Mouse (Mus musculus) heart, adult 2 months (tissue): ENCODE data around the gene Olfml2b. TPM values are rescaled to one million over a fixed set of nuclear protein-coding genes. Genes with fewer than 3 reads are reported as not detected.

Experiments
- DNase-seq, 2 experiments: peaks; one replicate each; pipeline ENCODE4 v3.0.0; 2021
- H3K27ac ChIP-seq: fragments of 200-600 bp; 2 replicates; pipeline ENCODE4 v1.8.1; 2022
- H3K27me3 ChIP-seq: fragments of 200-500 bp; 2 replicates; pipeline ENCODE4 v1.6.1; 2012; ENCODE audit warnings: mild to moderate bottlenecking, low read length, inconsistent platforms, mixed read lengths; ENCODE audit not compliant: control insufficient read depth, insufficient read depth
- H3K36me3 ChIP-seq: fragments of 200-500 bp; 2 replicates; pipeline ENCODE4 v1.6.1; 2012; ENCODE audit warnings: low read length, inconsistent platforms; ENCODE audit not compliant: control insufficient read depth, insufficient read depth
- H3K4me1 ChIP-seq: fragments of 200-500 bp; 2 replicates; pipeline ENCODE4 v1.6.1; 2011; ENCODE audit warnings: low read length; ENCODE audit not compliant: control insufficient read depth, insufficient read depth
- H3K4me3 ChIP-seq: fragments of 200-600 bp; 2 replicates; pipeline ENCODE4 v1.8.1; 2022
- H3K79me2 ChIP-seq: fragments of 200-500 bp; replicated peaks from 2 replicates; pipeline ENCODE4 v1.6.1; 2012; ENCODE audit warnings: mild to moderate bottlenecking, inconsistent platforms, low read length, moderate library complexity, mixed read lengths; ENCODE audit not compliant: control insufficient read depth, insufficient read depth
- H3K9ac ChIP-seq: fragments of 200-500 bp; 2 replicates; pipeline ENCODE4 v1.6.1; 2012; ENCODE audit warnings: low read depth, mild to moderate bottlenecking, control low read depth, inconsistent platforms, low read length, mixed read lengths
- CTCF ChIP-seq: fragments of 200-600 bp; IDR thresholded peaks from 2 replicates; pipeline ENCODE4 v1.8.1; 2022; ENCODE audit warnings: antibody characterized with exemption, mild to moderate bottlenecking, moderate library complexity
- EP300 ChIP-seq: fragments of 200-500 bp; IDR thresholded peaks from 2 replicates; pipeline ENCODE4 v1.6.1; 2011; ENCODE audit warnings: low read depth, low read length, control low read depth; ENCODE audit not compliant: insufficient read depth
- POLR2A ChIP-seq: fragments of 200-500 bp; IDR thresholded peaks from 2 replicates; pipeline ENCODE4 v1.6.1; 2011; ENCODE audit warnings: mild to moderate bottlenecking, low read depth, low read length, control low read depth; ENCODE audit not compliant: insufficient read depth
- WGBS: fragments of 180-500 bp; shearing (Covaris S2); methylation state at CpG from one replicate; pipeline ENCODE4 v1.1.7; 2018; 5-methylcytosine and 5-hydroxymethylcytosine counted together
- intact Hi-C: fragments of 180-260 bp; cut with DNase I; formaldehyde crosslinking; loops from one replicate; pipeline ENCODE4 v1.15.1; 2025
- polyA plus RNA-seq: library from polyadenylated mRNA; depleted of rRNA; stranded (reverse); fragments of >200 nt; gene quantifications from 2 replicates; pipeline ENCODE4 v1.2.3, GENCODE M21; 2012
- total RNA-seq, 2 experiments: library from RNA; stranded (reverse); gene quantifications; 2 replicates each; pipeline ENCODE4 v1.2.3; 2021

Gene Olfml2b
- total and polyA plus RNA-seq, 3 experiments = 11.1 to 18.0 (median 15.4) TPM

GRCm38 (mm10) chr1:170651046-170651723 is 6.9 kb downstream of the Olfml2b start:
- H3K4me3 ChIP-seq = no peak overlapping the region
- no peak for TF ChIP-seq CTCF
- H3K27me3 ChIP-seq = no peaks in the 10 kb centered on the region
- peaks cover 6% of the 10 kb centered on the region for H3K4me1 ChIP-seq
- 41% methylated on average over 6 of the region's 6 CpGs for WGBS
- DNase-seq = peak in 1 of 2 experiments; percentile 41
- H3K27ac ChIP-seq = peak overlapping the region; percentile 85
- H3K79me2 ChIP-seq = no peaks in the 10 kb centered on the region
- intact Hi-C loops = loop anchor here (5.0 kb wide), 1 partner anchor 116 kb away; no protein-coding TSS in a partner anchor
- H3K36me3 ChIP-seq = no peaks in the 10 kb centered on the region
- H3K9ac ChIP-seq = no peak overlapping the region

DNA sequence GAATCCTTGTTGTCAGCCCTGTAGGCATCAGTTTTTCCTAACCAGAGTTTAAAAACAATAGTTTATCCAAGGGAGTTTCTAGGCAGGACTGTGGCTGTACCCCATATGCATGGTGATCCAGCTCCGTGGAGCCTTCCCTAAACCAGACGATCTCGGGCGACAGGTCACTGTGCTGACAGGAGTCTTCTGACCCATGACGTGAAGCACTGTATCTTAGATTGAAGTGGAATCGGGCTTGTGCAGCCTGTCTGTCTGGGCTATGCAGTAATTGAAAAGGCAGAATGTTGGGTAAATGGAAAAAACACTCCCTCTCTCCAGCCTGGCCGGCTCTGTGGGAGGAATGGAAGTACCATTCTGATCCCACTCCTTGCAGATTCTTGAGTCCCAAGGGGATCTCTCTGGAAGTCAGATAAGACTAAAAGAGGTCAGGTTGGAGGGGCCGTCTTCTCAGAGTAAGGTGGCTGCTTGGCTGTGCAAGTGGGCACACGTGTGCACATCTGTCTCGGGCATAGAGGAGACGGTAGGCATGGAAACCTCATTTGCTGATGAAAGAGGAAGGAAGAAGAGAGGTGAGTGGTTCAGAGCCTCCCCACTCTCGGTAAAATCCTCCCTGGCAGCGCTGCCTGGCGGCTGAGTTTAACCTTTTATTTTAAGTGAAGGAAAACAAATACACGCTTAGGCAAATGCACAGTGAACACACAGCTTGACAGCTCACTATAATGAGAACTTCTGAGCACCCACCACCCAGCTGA is 7.8 kb downstream of the Olfml2b start:
- Histone ChIP-seq H3K4me3 (no peak overlapping the region), H3K79me2 (no peaks in the 10 kb centered on the region), H3K4me1 (peaks cover 6% of the 10 kb centered on the region; the same call in 1 of the 2 replicates), H3K27me3 (no peaks in the 10 kb centered on the region), H3K9ac (no peak overlapping the region), H3K36me3 (no peaks in the 10 kb centered on the region), H3K27ac (peak overlapping the region; percentile 85)
- intact Hi-C loops = loop anchor here (5.0 kb wide), 1 partner anchor 115 kb away; no protein-coding TSS in a partner anchor
- peak; percentile 66; the same call in 1 of the 2 replicates for TF ChIP-seq EP300
- TF ChIP-seq CTCF = no peak
- no peak for TF ChIP-seq POLR2A
- WGBS = 27% methylated on average over 15 of the region's 15 CpGs
- peak; percentile 35 to 48 for DNase-seq

GRCm38 (mm10) chr1:170655280-170655917 is 11.1 kb downstream of the Olfml2b start:
- intact Hi-C loops = no loop called here
- peak; percentile 44 to 63 for DNase-seq
- Histone ChIP-seq H3K4me1 (peaks cover 4% of the 10 kb centered on the region; the same call in 1 of the 2 replicates), H3K27ac (no peak overlapping the region), H3K4me3 (no peak overlapping the region), H3K9ac (no peak overlapping the region), H3K36me3 (no peaks in the 10 kb centered on the region), H3K27me3 (no peaks in the 10 kb centered on the region), H3K79me2 (no peaks in the 10 kb centered on the region)
- 59% methylated on average over 5 of the region's 5 CpGs for WGBS
- TF ChIP-seq EP300 (peak; percentile 29; the same call in 1 of the 2 replicates), CTCF (no peak), POLR2A (no peak)

GRCm38 (mm10) chr1:170656518-170657227 is 12.3 kb downstream of the Olfml2b start:
- 84% methylated on average over 11 of the region's 11 CpGs for WGBS
- no peaks in the 10 kb centered on the region for H3K36me3 ChIP-seq
- H3K27me3 ChIP-seq = no peaks in the 10 kb centered on the region
- H3K27ac ChIP-seq = no peak overlapping the region
- no peak overlapping the region for H3K9ac ChIP-seq
- DNase-seq = no peak
- H3K4me3 ChIP-seq = no peak overlapping the region
- no peaks in the 10 kb centered on the region for H3K79me2 ChIP-seq
- H3K4me1 ChIP-seq = peaks cover 2% of the 10 kb centered on the region; the same call in 1 of the 2 replicates
- intact Hi-C loops = no loop called here
- TF ChIP-seq CTCF = no peak
- no peak for TF ChIP-seq EP300
- TF ChIP-seq POLR2A = no peak

GRCm38 (mm10) chr1:170657228-170657521 is 12.8 kb downstream of the Olfml2b start:
- Histone ChIP-seq H3K4me3 (no peak overlapping the region), H3K36me3 (no peaks in the 10 kb centered on the region), H3K9ac (no peak overlapping the region), H3K27me3 (no peaks in the 10 kb centered on the region), H3K4me1 (peaks cover 2% of the 10 kb centered on the region; the same call in 1 of the 2 replicates), H3K79me2 (no peaks in the 10 kb centered on the region), H3K27ac (no peak overlapping the region)
- 71% methylated on average over 2 of the region's 2 CpGs for WGBS
- TF ChIP-seq EP300 (no peak), POLR2A (no peak), CTCF (no peak)
- intact Hi-C loops = no loop called here
- no peak for DNase-seq
